Mouse (Mus musculus): Measurements from ENCODE around the gene Dgat2l6. TPM values are rescaled to one million over a fixed set of nuclear protein-coding genes. Genes with fewer than 3 reads are reported as not detected.

Dgat2l6 gene
- total RNA-seq (2014; rRNA removed): not detected in 2 replicates
- not detected in 2 replicates for polyA plus RNA-seq (2015; fragmentation: Nextera tagmentation; extraction: Ambion mirVana)

DNA sequence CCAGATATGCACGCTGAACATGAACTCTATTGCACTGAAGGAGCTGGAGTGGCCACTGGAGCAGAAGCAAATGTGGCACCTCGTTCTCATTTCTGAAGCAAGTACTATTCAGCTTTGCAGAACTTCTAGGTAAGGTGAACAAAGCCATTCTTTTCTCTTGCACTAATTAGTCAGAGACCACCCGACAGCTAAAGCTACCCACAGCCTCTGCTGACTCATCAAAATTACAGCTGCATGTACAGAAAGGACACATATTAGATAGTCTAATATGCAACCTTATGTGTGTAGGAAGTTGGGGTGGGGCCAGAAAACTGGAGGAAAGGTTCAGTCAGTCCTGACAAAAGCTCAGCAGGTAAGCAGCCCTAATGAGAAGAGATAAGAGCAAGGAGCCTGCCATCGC is at the start of gene Dgat2l6:
Dgat2l6 (plus strand) TSS at position 368 of the 400 bp plus-strand sequence.
- Histone ChIP-seq H3K27ac (ENCODE audit: low read depth, low read length) (no peak within 1 kb of the TSS), H3K9me3 (ENCODE audit: low read length) (no peaks in the 10 kb centered on the region), H3K4me1 (ENCODE audit: insufficient read depth, low read length) (no peaks in the 10 kb centered on the region), H3K9ac (replicated peaks; ENCODE audit: low read length, poor library complexity, severe bottlenecking) (no peak within 1 kb of the TSS), H3K27me3 (ENCODE audit: insufficient read depth, low read length) (peaks cover 8% of the 10 kb centered on the region; the same call in 1 of the 2 replicates), H3K4me2 (ENCODE audit: low read depth, low read length, poor library complexity, severe bottlenecking) (no peak within 1 kb of the TSS), H3K4me3 (ENCODE audit: low read depth, low read length) (no peak within 1 kb of the TSS), H3K36me3 (ENCODE audit: insufficient read depth, low read length) (no peaks in the 10 kb centered on the region)
- WGBS: 86% methylated on average over 4 of the region's 4 CpGs
- no peak for DNase-seq (ENCODE audit: low spot score)
- TF ChIP-seq CTCF (IDR thresholded peaks at IDR 0.05): no peak
- no peak for ATAC-seq (ENCODE audit: low FRiP score)

- no peak for TF ChIP-seq CTCF (IDR thresholded peaks at IDR 0.05)
- H3K9ac ChIP-seq (replicated peaks; ENCODE audit: low read length, poor library complexity, severe bottlenecking): no peak overlapping the region
- 71% methylated on average over 4 of the region's 4 CpGs for WGBS
- no peak overlapping the region for H3K4me3 ChIP-seq (ENCODE audit: low read depth, low read length)
- DNase-seq (ENCODE audit: low spot score) (no peak), ATAC-seq (ENCODE audit: low FRiP score) (no peak)
- no peaks in the 10 kb centered on the region for H3K9me3 ChIP-seq (ENCODE audit: low read length)
- H3K36me3 ChIP-seq (ENCODE audit: insufficient read depth, low read length): no peaks in the 10 kb centered on the region
- no peaks in the 10 kb centered on the region for H3K4me1 ChIP-seq (ENCODE audit: insufficient read depth, low read length)
- no peak overlapping the region for H3K27ac ChIP-seq (ENCODE audit: low read depth, low read length)
- H3K4me2 ChIP-seq (ENCODE audit: low read depth, low read length, poor library complexity, severe bottlenecking): no peak overlapping the region
- no peaks in the 10 kb centered on the region; the same call in 1 of the 2 replicates for H3K27me3 ChIP-seq (ENCODE audit: insufficient read depth, low read length)
These were observed 48.9 kb upstream of the Dgat2l6 start for GRCm38 (mm10) chrX:100475569-100476223.

DNA sequence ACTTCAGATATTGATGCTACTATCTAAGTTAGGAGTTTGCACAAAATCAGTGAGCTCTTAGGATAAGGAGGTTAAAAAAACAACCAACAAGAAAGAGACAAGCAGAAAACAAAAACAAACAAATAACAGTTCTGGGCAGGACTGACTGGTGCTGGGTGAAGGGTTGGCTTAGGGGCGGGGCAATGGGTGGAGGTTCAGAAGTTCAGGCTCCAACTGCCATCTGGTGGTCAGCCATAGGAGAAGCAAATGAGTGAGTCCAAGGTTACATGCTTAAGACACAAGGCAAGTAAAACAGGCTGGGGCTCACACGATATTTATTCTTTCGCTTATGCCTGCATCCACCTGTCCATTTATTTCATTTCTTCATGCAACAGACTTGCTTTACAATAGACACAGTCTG is 44.3 kb upstream of the Dgat2l6 start:
- 0 out of 2 replicates have a peak, but pooled peaks have one; percentile 75 for ATAC-seq (ENCODE audit: low FRiP score)
- peak; percentile 80 for TF ChIP-seq CTCF (IDR thresholded peaks at IDR 0.05)

GRCm38 (mm10) chrX:100493500-100494067 is 31.1 kb upstream of the Dgat2l6 start:
- H3K9me3 ChIP-seq (ENCODE audit: low read length): no peaks in the 10 kb centered on the region
- no peaks in the 10 kb centered on the region for H3K36me3 ChIP-seq (ENCODE audit: insufficient read depth, low read length)
- no peaks in the 10 kb centered on the region for H3K4me1 ChIP-seq (ENCODE audit: insufficient read depth, low read length)
- peak overlapping the region; percentile 53 for H3K4me3 ChIP-seq (ENCODE audit: low read depth, low read length)
- no peak overlapping the region for H3K9ac ChIP-seq (replicated peaks; ENCODE audit: low read length, poor library complexity, severe bottlenecking)
- WGBS: 22% methylated on average over 22 of the region's 22 CpGs
- H3K27me3 ChIP-seq (ENCODE audit: insufficient read depth, low read length): no peaks in the 10 kb centered on the region; the same call in 1 of the 2 replicates
- peak; percentile 39 for ATAC-seq (ENCODE audit: low FRiP score)
- peak overlapping the region; percentile 54 for H3K4me2 ChIP-seq (ENCODE audit: low read depth, low read length, poor library complexity, severe bottlenecking)
- no peak for DNase-seq (ENCODE audit: low spot score)
- no peak for TF ChIP-seq CTCF (IDR thresholded peaks at IDR 0.05)
- H3K27ac ChIP-seq (ENCODE audit: low read depth, low read length): no peak overlapping the region

More for the DNA sequence above, 44.3 kb upstream of the Dgat2l6 start:
- Histone ChIP-seq H3K4me3 (ENCODE audit: low read depth, low read length) (no peak overlapping the region), H3K9me3 (ENCODE audit: low read length) (no peaks in the 10 kb centered on the region), H3K36me3 (ENCODE audit: insufficient read depth, low read length) (no peaks in the 10 kb centered on the region), H3K27ac (ENCODE audit: low read depth, low read length) (no peak overlapping the region), H3K27me3 (ENCODE audit: insufficient read depth, low read length) (no peaks in the 10 kb centered on the region; the same call in 1 of the 2 replicates), H3K9ac (replicated peaks; ENCODE audit: low read length, poor library complexity, severe bottlenecking) (no peak overlapping the region), H3K4me1 (ENCODE audit: insufficient read depth, low read length) (no peaks in the 10 kb centered on the region), H3K4me2 (ENCODE audit: low read depth, low read length, poor library complexity, severe bottlenecking) (no peak overlapping the region)
- 27% methylated on average over 3 of the region's 3 CpGs for WGBS
- peak; percentile 69 for DNase-seq (ENCODE audit: low spot score)

DNA sequence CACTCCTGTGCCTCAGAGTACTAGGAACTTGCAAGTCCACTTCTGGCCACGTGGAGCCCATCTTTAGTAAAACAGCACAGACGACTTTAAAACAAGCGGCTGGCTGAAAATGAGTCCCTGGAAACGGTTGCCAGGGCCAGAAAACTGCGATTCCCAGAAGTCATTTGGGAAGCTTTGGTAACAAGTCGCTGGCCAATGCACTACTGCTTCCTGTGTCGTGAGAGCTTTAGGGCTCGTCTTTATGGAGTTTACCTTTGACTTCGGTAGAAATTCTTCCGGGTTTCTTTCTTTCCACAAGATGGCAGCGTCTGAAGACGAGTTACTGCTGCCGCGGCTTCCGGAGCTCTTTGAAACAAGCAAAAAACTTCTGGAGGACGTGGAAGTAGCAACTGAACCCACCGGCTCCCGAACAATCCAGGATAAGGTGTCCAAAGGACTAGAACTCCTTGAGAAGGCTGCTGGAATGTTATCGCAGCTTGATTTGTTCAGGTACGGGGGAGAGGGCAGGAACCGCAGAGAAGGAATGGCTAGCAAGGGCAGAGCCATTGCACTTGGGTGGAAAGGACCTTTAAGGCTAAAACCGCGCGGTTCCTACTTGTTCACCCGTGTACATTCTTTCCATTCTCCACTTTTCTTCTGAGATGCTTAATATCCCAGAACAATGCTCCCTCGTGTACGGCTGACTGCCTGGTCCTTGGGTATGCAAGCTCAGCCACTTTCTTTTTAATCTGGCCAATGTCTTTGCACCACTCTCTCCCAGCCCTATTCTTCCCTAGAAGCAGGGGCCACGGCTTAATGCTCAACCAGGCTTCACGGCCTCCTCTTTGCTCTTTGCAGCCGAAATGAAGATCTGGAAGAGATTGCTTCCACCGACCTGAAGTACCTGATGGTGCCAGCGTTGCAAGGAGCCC is 30.3 kb upstream of the Dgat2l6 start, which contains the start of gene Igbp1:
Igbp1 (plus strand) TSS at position 224 of the 911 bp plus-strand sequence.
- H3K4me1 ChIP-seq (ENCODE audit: insufficient read depth, low read length): no peaks in the 10 kb centered on the region
- 17% methylated on average over 32 of the region's 32 CpGs for WGBS
- H3K9ac ChIP-seq (replicated peaks; ENCODE audit: low read length, poor library complexity, severe bottlenecking): peak within 1 kb of the TSS; percentile 51

More for the DNA sequence above, 30.3 kb upstream of the Dgat2l6 start, which contains the start of gene Igbp1:
- Histone ChIP-seq H3K9me3 (ENCODE audit: low read length) (no peaks in the 10 kb centered on the region), H3K36me3 (ENCODE audit: insufficient read depth, low read length) (no peaks in the 10 kb centered on the region), H3K4me3 (ENCODE audit: low read depth, low read length) (peak within 1 kb of the TSS; percentile 53), H3K4me2 (ENCODE audit: low read depth, low read length, poor library complexity, severe bottlenecking) (peak within 1 kb of the TSS; percentile 64), H3K27ac (ENCODE audit: low read depth, low read length) (0 out of 2 replicates have a peak within 1 kb of the TSS, but pooled peaks have one; percentile 26), H3K27me3 (ENCODE audit: insufficient read depth, low read length) (no peaks in the 10 kb centered on the region)
- TF ChIP-seq CTCF (IDR thresholded peaks at IDR 0.05): peak; percentile 39
- peak; percentile 96 for DNase-seq (ENCODE audit: low spot score)
- ATAC-seq (ENCODE audit: low FRiP score): peak; percentile 96
